Mouse (Mus musculus): ENCODE measurements around the gene Abt1. TPM values are rescaled to one million over a fixed set of nuclear protein-coding genes. Genes with fewer than 3 reads are reported as not detected.

Abt1 gene
- polyA plus RNA-seq, 1 experiment from 2014 or later, result 13.4 TPM

GRCm38 (mm10) chr13:23435676-23436075 lies 12.0 kb upstream of the Abt1 start:
- H3K4me1 ChIP-seq (replicated peaks), result peaks cover 26% of the 10 kb centered on the region
- no peaks in the 10 kb centered on the region for H3K27me3 ChIP-seq (ENCODE audit: insufficient read depth, poor library complexity, severe bottlenecking)
- H3K27ac ChIP-seq, result peak overlapping the region; percentile 19; the same call in 1 of the 2 replicates
- H3K4me3 ChIP-seq, result peak overlapping the region; percentile 51
- peak; percentile 53 for DNase-seq (ENCODE audit: low spot score)
- no peaks in the 10 kb centered on the region for H3K36me3 ChIP-seq
- no peaks in the 10 kb centered on the region for H3K9me3 ChIP-seq
- 1% methylated on average over 12 of the region's 12 CpGs for WGBS

GRCm38 (mm10) chr13:23435241-23435640 lies 11.6 kb upstream of the Abt1 start:
- Histone ChIP-seq H3K27ac (0 out of 2 replicates have a peak overlapping the region, but pooled peaks have one; percentile 19), H3K36me3 (no peaks in the 10 kb centered on the region), H3K27me3 (ENCODE audit: insufficient read depth, poor library complexity, severe bottlenecking) (no peaks in the 10 kb centered on the region), H3K4me1 (replicated peaks) (peaks cover 26% of the 10 kb centered on the region), H3K4me3 (peak overlapping the region; percentile 51), H3K9me3 (no peaks in the 10 kb centered on the region)
- 22% methylated on average over 4 of the region's 4 CpGs for WGBS
- no peak for DNase-seq (ENCODE audit: low spot score)

DNA sequence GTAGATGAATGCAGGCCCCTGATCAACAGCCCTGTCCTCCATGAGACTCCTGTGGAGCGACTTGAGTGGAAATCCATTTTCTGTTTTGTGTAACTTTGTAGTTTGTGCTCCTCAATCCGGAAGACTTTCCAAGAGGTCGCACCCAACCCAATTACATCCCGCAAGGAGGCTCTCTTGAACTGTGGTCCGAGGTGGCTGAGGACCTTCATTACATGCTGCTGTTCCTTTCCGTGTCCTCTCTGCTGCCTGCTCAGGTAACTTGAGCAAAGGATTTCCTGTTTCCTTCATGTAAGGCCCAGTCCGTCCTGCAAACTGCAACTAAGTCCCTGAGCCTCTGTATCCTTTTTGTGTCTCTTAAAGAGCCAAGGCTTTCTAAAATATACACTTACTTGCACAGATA lies 10.8 kb upstream of the Abt1 start:
- Histone ChIP-seq H3K9me3 (no peaks in the 10 kb centered on the region), H3K27me3 (ENCODE audit: insufficient read depth, poor library complexity, severe bottlenecking) (no peaks in the 10 kb centered on the region), H3K36me3 (no peaks in the 10 kb centered on the region), H3K4me3 (peak overlapping the region; percentile 51), H3K4me1 (replicated peaks) (peaks cover 34% of the 10 kb centered on the region), H3K27ac (no peak overlapping the region)
- no peak for DNase-seq (ENCODE audit: low spot score)
- WGBS, result 7% methylated on average over 7 of the region's 7 CpGs

GRCm38 (mm10) chr13:23433801-23434200 lies 10.1 kb upstream of the Abt1 start:
- Histone ChIP-seq H3K4me1 (replicated peaks) (peaks cover 35% of the 10 kb centered on the region), H3K4me3 (peak overlapping the region; percentile 29; the same call in 1 of the 2 replicates), H3K27me3 (ENCODE audit: insufficient read depth, poor library complexity, severe bottlenecking) (no peaks in the 10 kb centered on the region), H3K27ac (no peak overlapping the region), H3K9me3 (no peaks in the 10 kb centered on the region), H3K36me3 (no peaks in the 10 kb centered on the region)
- 57% methylated on average over 5 of the region's 5 CpGs for WGBS
- no peak for DNase-seq (ENCODE audit: low spot score)

GRCm38 (mm10) chr13:23433206-23433605 lies 9.5 kb upstream of the Abt1 start:
- Histone ChIP-seq H3K4me1 (replicated peaks) (peaks cover 35% of the 10 kb centered on the region), H3K27me3 (ENCODE audit: insufficient read depth, poor library complexity, severe bottlenecking) (no peaks in the 10 kb centered on the region), H3K36me3 (no peaks in the 10 kb centered on the region), H3K4me3 (peak overlapping the region; percentile 68), H3K27ac (peak overlapping the region; percentile 56; the same call in 1 of the 2 replicates), H3K9me3 (no peaks in the 10 kb centered on the region)
- no peak for DNase-seq (ENCODE audit: low spot score)
- WGBS, result 15% methylated on average over 5 of the region's 5 CpGs

GRCm38 (mm10) chr13:23432562-23433201 lies 9.0 kb upstream of the Abt1 start:
- under 1% methylated on average over 28 of the region's 28 CpGs for WGBS
- DNase-seq (ENCODE audit: low spot score), result peak; percentile 96
- H3K4me3 ChIP-seq, result peak overlapping the region; percentile 68

GRCm38 (mm10) chr13:23431351-23431771 lies 7.7 kb upstream of the Abt1 start:
- H3K9me3 ChIP-seq, result no peaks in the 10 kb centered on the region
- WGBS, result under 1% methylated on average over 15 of the region's 15 CpGs
- H3K27me3 ChIP-seq (ENCODE audit: insufficient read depth, poor library complexity, severe bottlenecking), result no peaks in the 10 kb centered on the region
- peak overlapping the region; percentile 68 for H3K4me3 ChIP-seq
- DNase-seq (ENCODE audit: low spot score), result peak; percentile 86
- H3K36me3 ChIP-seq, result no peaks in the 10 kb centered on the region
- peak overlapping the region; percentile 92 for H3K27ac ChIP-seq
- H3K4me1 ChIP-seq (replicated peaks), result peaks cover 40% of the 10 kb centered on the region

More at GRCm38 (mm10) chr13:23432562-23433201, 9.0 kb upstream of the Abt1 start:
- Histone ChIP-seq H3K27ac (peak overlapping the region; percentile 92), H3K9me3 (no peaks in the 10 kb centered on the region), H3K27me3 (ENCODE audit: insufficient read depth, poor library complexity, severe bottlenecking) (no peaks in the 10 kb centered on the region), H3K4me1 (replicated peaks) (peaks cover 35% of the 10 kb centered on the region), H3K36me3 (no peaks in the 10 kb centered on the region)

DNA sequence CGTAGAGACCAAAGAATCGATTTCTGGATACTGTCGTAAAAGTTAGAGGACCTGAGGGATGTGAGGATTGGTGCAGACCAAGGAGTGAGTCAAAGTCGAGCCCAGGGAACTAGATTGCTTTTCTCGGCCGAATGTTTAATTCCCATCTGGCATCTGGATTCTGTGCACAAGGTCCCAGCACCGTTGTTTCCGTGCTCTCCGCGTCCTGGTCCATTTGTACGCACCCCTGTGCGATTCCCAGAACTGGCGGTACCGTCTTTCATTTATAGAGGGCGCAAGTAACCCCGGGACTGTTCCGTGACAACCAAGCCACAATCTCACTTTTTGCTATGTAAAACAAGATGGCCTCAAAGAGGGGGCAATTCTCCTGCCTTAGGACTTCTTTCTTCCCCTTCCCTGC lies 7.1 kb upstream of the Abt1 start:
- H3K27ac ChIP-seq, result peak overlapping the region; percentile 92
- no peaks in the 10 kb centered on the region for H3K36me3 ChIP-seq
- under 1% methylated on average over 17 of the region's 17 CpGs for WGBS
- peaks cover 38% of the 10 kb centered on the region for H3K4me1 ChIP-seq (replicated peaks)
- DNase-seq (ENCODE audit: low spot score), result peak; percentile 81
- H3K9me3 ChIP-seq, result no peaks in the 10 kb centered on the region
- H3K27me3 ChIP-seq (ENCODE audit: insufficient read depth, poor library complexity, severe bottlenecking), result no peaks in the 10 kb centered on the region
- peak overlapping the region; percentile 68 for H3K4me3 ChIP-seq

DNA sequence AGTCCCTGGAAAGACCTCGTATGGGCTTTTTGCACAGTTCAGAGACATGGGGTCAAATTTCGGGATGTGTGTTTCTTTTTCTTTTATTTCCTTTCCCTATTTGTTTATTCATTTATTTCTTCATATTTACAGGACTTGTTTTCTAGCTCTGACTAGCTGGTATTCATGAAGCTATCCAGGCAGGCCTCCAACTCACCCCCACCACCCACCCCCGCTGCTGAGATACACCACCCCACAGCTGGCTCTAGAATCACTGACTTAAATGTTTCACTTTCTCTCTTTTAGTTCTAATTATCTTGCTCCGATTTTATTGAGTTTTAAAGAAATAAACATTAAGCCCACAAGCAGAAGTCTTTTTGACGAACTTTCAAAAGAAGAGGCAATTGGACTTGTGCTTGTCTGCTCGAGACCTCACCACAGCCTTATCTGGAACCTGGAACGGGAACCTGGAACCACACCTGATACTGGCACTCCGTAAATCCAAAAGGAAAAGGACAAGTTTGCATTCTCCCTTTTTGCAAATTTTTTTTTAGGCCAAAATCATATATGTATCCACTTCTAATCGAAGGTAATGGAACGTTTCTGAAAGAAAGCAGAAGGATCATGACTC lies 6.2 kb upstream of the Abt1 start:
- 43% methylated on average over 10 of the region's 10 CpGs for WGBS
- peak overlapping the region; percentile 92 for H3K27ac ChIP-seq
- no peak for DNase-seq (ENCODE audit: low spot score)

GRCm38 (mm10) chr13:23428166-23428993 lies 4.7 kb upstream of the Abt1 start:
- WGBS, result 51% methylated on average over 16 of the region's 16 CpGs
- H3K4me3 ChIP-seq, result no peak overlapping the region
- H3K27me3 ChIP-seq (ENCODE audit: insufficient read depth, poor library complexity, severe bottlenecking), result no peaks in the 10 kb centered on the region
- no peak overlapping the region for H3K27ac ChIP-seq
- DNase-seq (ENCODE audit: low spot score), result no peak
- no peaks in the 10 kb centered on the region for H3K36me3 ChIP-seq
- peaks cover 18% of the 10 kb centered on the region for H3K4me1 ChIP-seq (replicated peaks)
- H3K9me3 ChIP-seq, result no peaks in the 10 kb centered on the region

More for the DNA sequence above, 6.2 kb upstream of the Abt1 start:
- Histone ChIP-seq H3K36me3 (no peaks in the 10 kb centered on the region), H3K4me3 (peak overlapping the region; percentile 68), H3K27me3 (ENCODE audit: insufficient read depth, poor library complexity, severe bottlenecking) (no peaks in the 10 kb centered on the region), H3K4me1 (replicated peaks) (peaks cover 29% of the 10 kb centered on the region), H3K9me3 (no peaks in the 10 kb centered on the region)

GRCm38 (mm10) chr13:23427401-23427910 lies 3.8 kb upstream of the Abt1 start:
- peak overlapping the region; percentile 7; the same call in 1 of the 2 replicates for H3K4me3 ChIP-seq

DNA sequence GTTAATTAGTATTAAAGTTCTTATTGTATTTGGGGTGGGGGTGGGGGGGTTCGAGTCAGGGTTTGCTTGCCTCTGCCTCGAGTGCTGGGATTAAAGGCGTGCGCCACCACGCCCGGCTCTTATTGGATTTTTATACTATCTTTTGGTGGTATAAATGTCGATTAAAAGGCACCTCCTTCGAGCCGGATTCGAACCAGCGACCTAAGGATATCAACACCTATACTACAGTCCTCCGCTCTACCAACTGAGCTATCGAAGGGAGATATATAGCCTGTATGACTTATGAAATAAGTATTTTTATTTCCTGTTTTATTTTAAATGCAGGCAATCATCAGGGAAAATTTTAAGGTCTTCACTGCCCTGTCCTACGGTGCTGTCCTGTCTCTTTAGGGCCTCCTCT lies 3.3 kb upstream of the Abt1 start:
- Histone ChIP-seq H3K4me1 (replicated peaks) (peaks cover 27% of the 10 kb centered on the region), H3K27me3 (ENCODE audit: insufficient read depth, poor library complexity, severe bottlenecking) (no peaks in the 10 kb centered on the region), H3K4me3 (peak overlapping the region; percentile 7; the same call in 1 of the 2 replicates), H3K36me3 (peaks cover 6% of the 10 kb centered on the region), H3K9me3 (no peaks in the 10 kb centered on the region), H3K27ac (no peak overlapping the region)
- 12% methylated on average over 14 of the region's 14 CpGs for WGBS
- DNase-seq (ENCODE audit: low spot score), result peak; percentile 55

More at GRCm38 (mm10) chr13:23427401-23427910, 3.8 kb upstream of the Abt1 start:
- Histone ChIP-seq H3K9me3 (no peaks in the 10 kb centered on the region), H3K4me1 (replicated peaks) (peaks cover 24% of the 10 kb centered on the region), H3K27me3 (ENCODE audit: insufficient read depth, poor library complexity, severe bottlenecking) (no peaks in the 10 kb centered on the region), H3K36me3 (peaks cover under 1% of the 10 kb centered on the region; the same call in 1 of the 2 replicates), H3K27ac (no peak overlapping the region)
- 72% methylated on average over 10 of the region's 10 CpGs for WGBS
- DNase-seq (ENCODE audit: low spot score), result no peak

All from hindbrain, embryonic 10.5 days (tissue).